Mouse (Mus musculus) forebrain, embryonic 14.5 days (tissue): ENCODE measurements around the gene Pmpca. TPM values are rescaled to one million over a fixed set of nuclear protein-coding genes. Genes with fewer than 3 reads are reported as not detected.

Experiments used
- ATAC-seq: fragments of 200-750 bp; cut with Nextera tagmentation; 2 replicates; pipeline ENCODE4 v1.8.0; 2017; ENCODE audit warnings: mild to moderate bottlenecking, moderate library complexity
- DNase-seq: peaks from one replicate; pipeline ENCODE4 v3.0.0-alpha.2; 2015; ENCODE audit warnings: low spot score
- H3K27ac ChIP-seq: fragments of 300-500 bp; sonication (generic); 2 replicates; pipeline ENCODE4 v1.5.1; 2014; ENCODE audit warnings: low read depth, mild to moderate bottlenecking, control low read depth, low read length, moderate library complexity
- H3K27me3 ChIP-seq: fragments of 300-500 bp; sonication (generic); replicated peaks from 2 replicates; pipeline ENCODE4 v1.6.1; 2014; ENCODE audit warnings: low read length, control low read depth, mixed read lengths; ENCODE audit not compliant: control insufficient read depth, insufficient read depth
- H3K36me3 ChIP-seq: fragments of 300-500 bp; sonication (generic); 2 replicates; pipeline ENCODE4 v1.6.1; 2014; ENCODE audit warnings: low read length, control low read depth; ENCODE audit not compliant: control insufficient read depth, insufficient read depth
- H3K4me1 ChIP-seq: fragments of 300-500 bp; sonication (generic); 2 replicates; pipeline ENCODE4 v1.6.1; 2014; ENCODE audit warnings: antibody characterized with exemption, low read length, control low read depth; ENCODE audit not compliant: control insufficient read depth, insufficient read depth
- H3K4me2 ChIP-seq: fragments of 300-500 bp; sonication (generic); 2 replicates; pipeline ENCODE4 v1.6.1; 2014; ENCODE audit warnings: mild to moderate bottlenecking, control low read depth, low read length
- H3K4me3 ChIP-seq: fragments of 300-500 bp; sonication (generic); 2 replicates; pipeline ENCODE4 v1.5.1; 2014; ENCODE audit warnings: low read depth, low read length, control low read depth
- H3K9ac ChIP-seq: fragments of 300-500 bp; sonication (generic); 2 replicates; pipeline ENCODE4 v1.6.1; 2014; ENCODE audit warnings: mild to moderate bottlenecking, low read length, control low read depth, moderate library complexity
- H3K9me3 ChIP-seq: fragments of 300-500 bp; sonication (generic); replicated peaks from 2 replicates; pipeline ENCODE4 v1.6.1; 2016; ENCODE audit warnings: low read length, control low read depth, mixed read lengths; ENCODE audit not compliant: control insufficient read depth
- WGBS: fragments of 180-500 bp; shearing (Covaris S2); extraction: QIAGEN DNeasy Blood & Tissue Kit; methylation state at CpG from one replicate; pipeline ENCODE4 v1.1.7; 2014; 5-methylcytosine and 5-hydroxymethylcytosine counted together
- polyA plus RNA-seq: library from polyadenylated mRNA; unstranded; fragments of >200 nt; fragmentation: Nextera tagmentation; extraction: Ambion mirVana; gene quantifications from 2 replicates; pipeline ENCODE4 v1.2.1, GENCODE M21; 2014

Pmpca gene
- polyA plus RNA-seq, 1 experiment from 2014 or later, result 70.1 TPM

DNA sequence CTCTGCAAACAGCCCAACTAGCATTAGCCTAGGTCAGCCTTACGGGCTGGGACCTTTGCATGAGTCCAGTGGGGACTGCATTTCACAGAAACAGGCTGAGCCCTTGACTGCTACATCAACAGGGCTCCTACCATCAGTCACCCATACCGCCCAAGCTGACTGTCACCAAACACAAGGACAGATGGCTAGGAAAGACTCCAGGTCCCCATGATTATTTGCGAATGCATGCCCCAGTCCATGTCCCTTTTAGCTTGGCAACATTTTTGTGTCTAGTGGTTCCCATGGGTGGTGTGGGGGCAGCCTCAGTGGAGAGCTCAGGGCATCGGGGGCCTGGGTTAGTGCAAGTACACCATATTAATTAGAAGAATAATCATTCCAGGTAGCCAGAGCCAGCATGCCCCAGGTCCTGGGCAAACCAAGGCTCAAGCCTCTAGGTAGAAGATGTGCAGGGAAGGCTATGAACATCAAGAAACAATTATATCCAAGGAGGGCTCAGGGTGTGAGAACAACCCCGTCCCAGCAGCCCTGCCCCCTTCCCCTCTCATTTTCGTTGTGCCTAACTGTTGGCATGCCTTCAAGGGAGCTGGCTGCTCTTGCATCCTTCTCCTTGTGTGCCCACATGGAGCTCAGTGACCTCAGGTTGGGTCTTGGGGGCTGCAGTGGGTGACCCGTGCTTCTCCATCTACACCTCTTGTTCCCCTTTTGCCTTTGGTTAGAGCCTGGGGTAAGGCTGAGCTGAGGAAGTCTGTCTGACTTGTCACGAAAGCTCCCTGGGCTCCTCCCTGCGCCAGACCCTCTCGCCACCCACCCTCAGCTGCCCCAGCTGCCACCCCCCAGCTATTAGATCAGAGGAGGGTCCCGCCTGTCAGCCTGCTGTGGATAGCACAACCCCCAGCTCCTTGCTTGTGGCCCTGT is 35.8 kb upstream of the Pmpca start:
- DNase-seq, result no peak
- Histone ChIP-seq H3K4me2 (peak overlapping the region; percentile 95), H3K4me3 (peak overlapping the region; percentile 82), H3K36me3 (peaks cover 22% of the 10 kb centered on the region), H3K9ac (peak overlapping the region; percentile 91), H3K4me1 (peaks cover 15% of the 10 kb centered on the region), H3K9me3 (no peaks in the 10 kb centered on the region), H3K27me3 (no peaks in the 10 kb centered on the region), H3K27ac (no peak overlapping the region)
- 90% methylated on average over 11 of the region's 11 CpGs for WGBS
- ATAC-seq, result no peak

DNA sequence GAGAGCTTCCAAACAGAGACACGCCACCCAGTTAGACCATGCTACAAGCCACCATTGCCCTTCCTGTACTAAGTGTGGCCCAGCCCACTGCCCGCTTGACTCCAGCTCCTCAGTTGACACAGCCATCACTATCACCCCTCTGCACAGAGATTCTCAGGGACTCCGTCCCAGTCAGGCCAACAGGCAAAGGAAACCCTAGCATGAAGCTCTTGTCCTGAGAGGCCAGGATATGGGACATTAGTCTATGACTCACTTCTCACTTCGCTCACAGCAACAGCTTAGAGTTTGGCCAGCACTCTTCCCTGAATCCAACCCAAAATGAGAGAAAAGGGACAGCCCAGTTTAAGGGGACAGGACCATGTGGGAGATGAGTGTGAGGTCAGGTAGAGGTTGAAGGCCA is 34.7 kb upstream of the Pmpca start:
- Histone ChIP-seq H3K27ac (no peak overlapping the region), H3K4me1 (peaks cover 15% of the 10 kb centered on the region), H3K9me3 (no peaks in the 10 kb centered on the region), H3K4me2 (no peak overlapping the region), H3K4me3 (no peak overlapping the region), H3K9ac (no peak overlapping the region), H3K36me3 (peaks cover 11% of the 10 kb centered on the region), H3K27me3 (no peaks in the 10 kb centered on the region)
- no peak for DNase-seq
- no peak for ATAC-seq
- 89% methylated on average over 4 of the region's 4 CpGs for WGBS

DNA sequence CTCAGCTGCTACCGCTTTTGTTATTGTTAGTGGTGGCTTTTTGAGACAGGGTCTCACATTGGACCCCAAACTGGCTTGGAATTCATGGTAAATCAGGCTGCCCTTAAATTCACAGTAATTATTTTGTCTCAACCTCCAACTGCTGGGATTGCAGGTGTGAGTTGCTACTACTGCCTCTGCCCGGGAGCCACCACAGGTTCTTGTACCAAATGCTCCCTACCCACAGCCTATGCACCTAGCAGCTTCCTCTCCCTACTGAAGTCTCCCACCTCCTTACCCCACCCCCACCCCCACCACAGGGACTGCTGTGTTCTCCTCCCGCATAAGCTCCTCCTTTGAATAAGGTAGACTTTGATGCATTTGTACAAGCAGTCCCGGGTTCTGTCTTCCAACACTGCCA is 32.9 kb upstream of the Pmpca start:
- no peak overlapping the region for H3K4me2 ChIP-seq
- H3K9ac ChIP-seq, result no peak overlapping the region
- DNase-seq (no peak), ATAC-seq (no peak)
- no peak overlapping the region for H3K27ac ChIP-seq
- H3K27me3 ChIP-seq, result no peaks in the 10 kb centered on the region
- 77% methylated on average over 4 of the region's 4 CpGs for WGBS
- no peaks in the 10 kb centered on the region for H3K9me3 ChIP-seq
- no peaks in the 10 kb centered on the region for H3K36me3 ChIP-seq
- H3K4me1 ChIP-seq, result peaks cover 8% of the 10 kb centered on the region
- no peak overlapping the region for H3K4me3 ChIP-seq

DNA sequence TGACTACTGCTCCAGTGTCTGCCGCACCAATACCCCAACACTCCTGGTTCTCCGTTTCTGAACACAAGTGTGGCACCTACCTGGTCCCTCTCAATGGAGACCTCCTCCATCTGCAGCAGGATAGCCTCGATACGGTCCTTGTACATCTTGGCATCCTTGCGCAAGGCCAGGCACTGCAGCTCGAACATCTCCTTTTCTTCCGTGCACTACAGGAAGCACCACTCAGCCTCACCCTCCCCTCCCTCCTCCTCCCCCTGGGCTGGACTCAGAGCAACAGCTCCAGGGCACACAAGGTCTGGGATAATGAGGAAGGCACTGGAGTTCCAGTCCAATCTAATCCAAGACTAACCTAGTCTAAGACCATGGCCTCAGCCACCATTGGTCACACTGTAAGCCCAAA is 32.5 kb upstream of the Pmpca start:
- Histone ChIP-seq H3K4me1 (peaks cover 7% of the 10 kb centered on the region), H3K9me3 (no peaks in the 10 kb centered on the region), H3K27me3 (no peaks in the 10 kb centered on the region), H3K36me3 (no peaks in the 10 kb centered on the region), H3K4me3 (no peak overlapping the region), H3K9ac (no peak overlapping the region), H3K4me2 (no peak overlapping the region), H3K27ac (no peak overlapping the region)
- ATAC-seq (no peak), DNase-seq (no peak)
- WGBS, result 76% methylated on average over 7 of the region's 7 CpGs

DNA sequence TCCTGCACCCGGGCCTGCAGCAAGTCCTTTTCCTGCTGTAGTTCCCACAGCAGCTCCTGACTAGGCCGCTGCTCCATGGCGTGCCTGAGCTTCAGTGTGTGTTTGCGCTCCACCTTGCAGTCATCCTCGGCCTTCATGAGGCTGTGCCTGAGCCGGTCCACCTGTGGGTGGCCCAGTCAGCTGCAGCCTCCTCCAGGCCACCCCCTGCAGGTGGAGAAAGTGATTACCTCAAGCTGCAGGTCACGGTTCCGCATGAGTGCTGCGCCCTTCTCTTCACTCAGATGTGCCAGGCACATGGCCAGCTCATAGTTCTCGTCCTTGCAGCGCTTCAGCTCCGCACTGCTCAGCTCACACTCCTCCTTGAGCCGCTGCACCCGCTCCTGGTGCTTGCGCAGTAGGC is 31.7 kb upstream of the Pmpca start:
- peaks cover 7% of the 10 kb centered on the region for H3K4me1 ChIP-seq
- H3K4me2 ChIP-seq, result no peak overlapping the region
- no peaks in the 10 kb centered on the region for H3K27me3 ChIP-seq
- H3K4me3 ChIP-seq, result no peak overlapping the region
- no peak overlapping the region for H3K27ac ChIP-seq
- no peaks in the 10 kb centered on the region for H3K9me3 ChIP-seq
- 0 out of 2 replicates have a peak, but pooled peaks cover 4% of the 10 kb centered on the region for H3K36me3 ChIP-seq
- ATAC-seq (no peak), DNase-seq (no peak)
- no peak overlapping the region for H3K9ac ChIP-seq
- WGBS, result 43% methylated on average over 15 of the region's 15 CpGs

DNA sequence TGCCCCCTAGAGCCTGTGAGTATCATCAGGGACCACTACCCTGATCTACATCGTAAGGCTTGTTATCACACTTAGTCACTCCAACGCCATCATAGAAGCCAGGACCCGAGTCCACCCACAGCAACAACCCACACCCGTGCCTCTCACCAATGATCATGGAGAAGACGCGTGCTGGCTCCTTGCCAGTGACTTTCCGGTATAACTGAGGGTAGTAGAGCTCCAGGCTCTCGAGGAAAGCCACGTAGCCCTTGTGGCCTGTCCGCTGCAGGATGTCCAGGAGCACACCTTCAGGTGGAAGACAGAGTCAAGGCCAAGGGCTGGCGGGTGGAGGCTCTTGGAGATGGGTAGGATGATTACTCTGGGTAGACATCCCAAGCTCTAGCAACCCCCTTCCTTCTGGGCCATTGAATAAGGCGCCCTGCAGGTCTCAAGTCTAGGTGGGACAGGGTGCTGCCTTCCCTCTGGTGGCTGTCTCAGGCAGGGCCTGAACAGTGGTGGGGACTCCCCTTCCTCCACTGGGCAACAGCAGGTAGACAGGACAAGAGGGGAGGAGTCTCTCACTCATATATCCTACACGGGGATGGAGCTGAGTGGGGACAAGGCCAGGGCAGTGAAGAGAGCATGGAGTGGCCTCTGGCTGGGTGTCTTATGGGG is 30.3 kb upstream of the Pmpca start:
- Histone ChIP-seq H3K4me1 (no peaks in the 10 kb centered on the region), H3K4me2 (no peak overlapping the region), H3K36me3 (peaks cover 13% of the 10 kb centered on the region; the same call in 1 of the 2 replicates), H3K27ac (no peak overlapping the region), H3K9me3 (no peaks in the 10 kb centered on the region), H3K4me3 (no peak overlapping the region), H3K27me3 (no peaks in the 10 kb centered on the region), H3K9ac (no peak overlapping the region)
- DNase-seq, result no peak
- no peak for ATAC-seq
- WGBS, result 90% methylated on average over 13 of the region's 13 CpGs

DNA sequence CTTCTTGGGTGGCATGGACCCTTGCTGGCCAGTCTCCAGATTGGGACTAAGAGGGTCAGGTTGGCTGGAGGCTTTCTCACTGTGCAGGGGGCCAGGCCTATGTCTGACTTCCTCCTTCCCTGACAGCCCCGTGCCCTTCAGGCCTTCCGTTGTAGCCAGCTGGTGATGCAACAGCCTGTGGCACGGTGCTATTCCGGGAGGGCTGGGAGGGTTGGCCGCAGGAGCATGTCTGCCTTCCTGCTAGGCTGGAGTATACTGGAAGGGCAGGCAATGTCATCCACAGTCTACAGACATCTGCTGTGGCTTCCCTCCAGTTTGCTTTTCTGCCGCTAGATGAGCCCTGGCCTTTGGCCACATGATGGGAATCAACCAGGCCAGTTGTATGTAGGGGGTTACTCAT is 29.2 kb upstream of the Pmpca start:
- H3K9me3 ChIP-seq, result no peaks in the 10 kb centered on the region
- H3K27me3 ChIP-seq, result no peaks in the 10 kb centered on the region
- no peaks in the 10 kb centered on the region for H3K4me1 ChIP-seq
- peaks cover 25% of the 10 kb centered on the region for H3K36me3 ChIP-seq
- no peak overlapping the region for H3K9ac ChIP-seq
- DNase-seq (no peak), ATAC-seq (no peak)
- 84% methylated on average over 6 of the region's 6 CpGs for WGBS
- no peak overlapping the region for H3K4me2 ChIP-seq
- no peak overlapping the region for H3K27ac ChIP-seq
- H3K4me3 ChIP-seq, result no peak overlapping the region

DNA sequence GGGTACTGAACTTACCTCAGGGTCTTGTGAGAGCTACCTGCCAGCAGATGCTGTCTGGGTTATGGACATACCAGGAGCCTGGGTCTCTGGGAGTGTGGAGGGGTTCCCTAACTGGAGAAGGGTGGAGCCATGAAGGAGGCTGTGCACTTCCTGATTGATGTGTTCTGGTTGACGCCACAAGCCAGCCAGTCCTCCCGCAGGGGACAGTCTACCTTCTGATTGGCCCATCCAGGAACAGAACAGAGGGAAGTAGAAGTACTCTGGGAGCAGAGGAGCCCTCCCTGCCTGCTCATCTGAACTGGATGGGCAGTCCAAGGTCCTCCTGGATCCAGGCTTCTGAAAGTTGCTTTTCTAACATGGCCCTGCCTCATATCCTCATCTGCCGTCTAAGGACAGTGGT is 28.4 kb upstream of the Pmpca start, which contains the start of gene Card9:
Card9 (minus strand) TSS at position 147 of the 400 bp plus-strand sequence.
- H3K4me3 ChIP-seq, result no peak within 1 kb of the TSS
- DNase-seq, result no peak
- H3K4me1 ChIP-seq, result no peaks in the 10 kb centered on the region
- H3K27ac ChIP-seq, result no peak within 1 kb of the TSS
- no peaks in the 10 kb centered on the region for H3K9me3 ChIP-seq
- ATAC-seq, result no peak
- no peaks in the 10 kb centered on the region for H3K27me3 ChIP-seq
- H3K9ac ChIP-seq, result no peak within 1 kb of the TSS
- H3K4me2 ChIP-seq, result no peak within 1 kb of the TSS
- WGBS, result 62% methylated on average over 3 of the region's 3 CpGs
- peaks cover 33% of the 10 kb centered on the region for H3K36me3 ChIP-seq

DNA sequence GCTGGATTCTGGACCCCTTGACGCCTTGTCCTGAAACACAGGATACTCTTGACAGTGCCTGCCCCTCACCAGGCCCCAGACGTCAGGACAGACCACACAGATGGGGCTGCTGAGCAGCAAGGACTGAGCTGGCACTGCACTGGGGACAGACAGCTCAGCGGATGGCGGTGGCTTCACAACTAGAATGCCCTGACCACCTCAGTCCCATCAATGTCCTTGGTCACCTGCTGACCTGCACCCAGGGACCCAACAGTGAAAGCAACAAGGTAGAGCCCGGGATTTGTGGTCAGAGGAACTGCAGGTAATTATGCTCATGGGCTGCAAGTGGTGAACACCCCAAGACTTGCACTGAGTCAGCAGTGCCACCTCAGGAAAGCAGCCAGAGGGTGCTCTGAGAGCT is 26.1 kb upstream of the Pmpca start:
- H3K4me1 ChIP-seq, result no peaks in the 10 kb centered on the region
- peaks cover 55% of the 10 kb centered on the region for H3K36me3 ChIP-seq
- 84% methylated on average over 5 of the region's 5 CpGs for WGBS
- no peak overlapping the region for H3K9ac ChIP-seq
- no peak overlapping the region for H3K27ac ChIP-seq
- ATAC-seq, result no peak
- H3K27me3 ChIP-seq, result no peaks in the 10 kb centered on the region
- no peak overlapping the region for H3K4me3 ChIP-seq
- H3K9me3 ChIP-seq, result no peaks in the 10 kb centered on the region
- DNase-seq, result no peak
- no peak overlapping the region for H3K4me2 ChIP-seq
